Mouse (Mus musculus): ENCODE data around the gene Lce1g. TPM values are rescaled to one million over a fixed set of nuclear protein-coding genes. Genes with fewer than 3 reads are reported as not detected.

Gene Lce1g
- polyA plus RNA-seq (2016; fragmentation: Nextera tagmentation; extraction: Ambion mirVana) = not detected in 2 replicates

DNA sequence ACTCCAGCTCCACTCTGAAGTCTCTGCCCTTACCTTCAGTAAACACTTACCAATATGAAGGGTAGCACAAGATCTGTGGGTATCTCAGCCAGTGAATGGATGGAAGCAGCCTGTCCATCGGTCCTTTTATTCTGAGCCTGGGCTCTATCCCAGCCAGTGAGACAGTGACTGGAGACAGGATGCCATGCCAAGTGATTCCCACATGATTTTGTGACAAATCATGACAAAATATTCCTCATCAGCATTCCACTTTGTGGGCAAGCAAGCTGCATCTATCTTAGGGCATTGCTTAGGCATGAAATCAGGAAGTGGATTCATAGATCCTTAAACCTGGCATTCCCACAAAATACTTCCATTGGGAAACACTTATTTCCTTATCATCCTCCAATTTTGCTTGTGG lies at the start of gene Lce1g:
Gene Lce1g (minus strand): TSS at position 101 of the 400 bp plus-strand sequence.
- H3K9me3 ChIP-seq (replicated peaks) = no peaks in the 10 kb centered on the region
- H3K36me3 ChIP-seq = no peaks in the 10 kb centered on the region
- ATAC-seq (ENCODE audit: insufficient number of reproducible peaks, low FRiP score) = no peak
- H3K27me3 ChIP-seq (replicated peaks) = no peaks in the 10 kb centered on the region
- H3K4me1 ChIP-seq (replicated peaks) = no peaks in the 10 kb centered on the region
- H3K4me3 ChIP-seq = no peak within 1 kb of the TSS
- 70% methylated on average over 1 of the region's 1 CpGs for WGBS
- H3K27ac ChIP-seq (ENCODE audit: poor library complexity, severe bottlenecking) = no peak within 1 kb of the TSS
- H3K4me2 ChIP-seq = no peak within 1 kb of the TSS
- no peak within 1 kb of the TSS for H3K9ac ChIP-seq

DNA sequence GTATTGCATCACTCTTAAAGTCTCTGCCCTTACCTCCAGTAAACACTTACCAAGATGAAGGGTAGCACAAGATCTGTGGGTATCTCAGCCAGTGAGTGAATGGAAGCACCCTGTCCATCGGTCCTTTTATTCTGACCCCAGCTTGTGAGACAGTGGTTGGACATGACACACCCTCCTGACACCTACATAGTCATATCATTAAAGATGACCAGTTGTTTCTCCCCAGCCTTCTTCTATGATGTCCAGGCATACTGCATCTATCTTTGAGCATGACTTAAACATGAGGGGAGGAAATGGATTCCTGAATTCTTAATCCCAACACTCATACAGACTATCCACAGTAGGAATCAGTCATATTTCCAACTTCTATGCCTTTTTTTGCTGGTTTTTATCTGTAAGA lies 38.3 kb upstream of the Lce1g start, which contains the start of gene Lce1j:
Gene Lce1j (minus strand): TSS at position 101 of the 400 bp plus-strand sequence.
- H3K27ac ChIP-seq (ENCODE audit: poor library complexity, severe bottlenecking) = no peak within 1 kb of the TSS
- no peak within 1 kb of the TSS for H3K4me3 ChIP-seq
- H3K27me3 ChIP-seq (replicated peaks) = no peaks in the 10 kb centered on the region
- H3K9me3 ChIP-seq (replicated peaks) = no peaks in the 10 kb centered on the region
- no peaks in the 10 kb centered on the region for H3K4me1 ChIP-seq (replicated peaks)
- no peak for ATAC-seq (ENCODE audit: insufficient number of reproducible peaks, low FRiP score)
- WGBS = 79% methylated on average over 1 of the region's 1 CpGs
- no peak within 1 kb of the TSS for H3K9ac ChIP-seq
- H3K4me2 ChIP-seq = no peak within 1 kb of the TSS
- no peaks in the 10 kb centered on the region for H3K36me3 ChIP-seq

DNA sequence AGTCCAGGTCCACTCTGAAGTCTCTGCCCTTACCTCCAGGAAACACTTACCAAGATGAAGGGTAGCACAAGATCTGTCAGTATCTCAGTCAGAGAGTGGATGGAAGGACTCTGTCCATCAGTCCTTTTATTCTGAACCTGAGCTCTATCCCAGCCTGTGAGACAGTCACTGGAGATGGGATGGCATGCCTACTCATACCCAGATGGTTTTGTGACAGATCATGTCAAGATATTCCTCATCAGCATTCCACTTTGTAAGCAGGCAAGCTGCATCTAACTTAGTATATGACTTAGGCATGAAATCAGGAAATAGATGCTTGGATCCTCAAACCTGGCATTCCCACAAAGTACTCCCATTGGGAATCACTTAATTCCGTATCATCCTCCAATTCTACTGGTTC lies 26.7 kb upstream of the Lce1g start, which contains the start of gene Lce1i:
Gene Lce1i (minus strand): TSS at position 101 of the 400 bp plus-strand sequence.
- H3K4me2 ChIP-seq = no peak within 1 kb of the TSS
- no peaks in the 10 kb centered on the region for H3K9me3 ChIP-seq (replicated peaks)
- WGBS = 67% methylated on average over 1 of the region's 1 CpGs
- no peak within 1 kb of the TSS for H3K9ac ChIP-seq
- H3K36me3 ChIP-seq = no peaks in the 10 kb centered on the region
- H3K4me3 ChIP-seq = no peak within 1 kb of the TSS
- H3K27me3 ChIP-seq (replicated peaks) = no peaks in the 10 kb centered on the region
- no peak within 1 kb of the TSS for H3K27ac ChIP-seq (ENCODE audit: poor library complexity, severe bottlenecking)
- no peak for ATAC-seq (ENCODE audit: insufficient number of reproducible peaks, low FRiP score)
- H3K4me1 ChIP-seq (replicated peaks) = no peaks in the 10 kb centered on the region

DNA sequence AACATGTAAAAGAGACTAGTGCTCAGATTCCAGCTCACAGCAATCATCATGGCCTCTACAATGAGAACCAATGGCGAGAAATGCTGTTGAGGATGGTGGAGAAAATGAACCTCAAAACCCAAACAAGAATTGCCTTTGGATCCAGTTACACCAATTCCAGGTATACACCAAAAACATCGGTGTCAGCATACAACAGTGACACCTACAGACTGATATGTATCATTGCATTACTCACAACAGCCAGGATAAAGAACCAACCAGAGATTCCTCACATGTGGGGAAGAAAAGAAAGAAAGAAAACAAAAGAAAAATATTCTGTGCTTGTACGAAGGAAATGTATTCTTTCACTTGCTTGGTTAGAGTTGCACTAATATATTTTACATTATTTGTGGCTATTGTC lies 19.4 kb upstream of the Lce1g start:
- no peak overlapping the region for H3K9ac ChIP-seq
- no peaks in the 10 kb centered on the region for H3K27me3 ChIP-seq (replicated peaks)
- no peaks in the 10 kb centered on the region for H3K4me1 ChIP-seq (replicated peaks)
- no peak overlapping the region for H3K4me3 ChIP-seq
- no peaks in the 10 kb centered on the region for H3K36me3 ChIP-seq
- H3K27ac ChIP-seq (ENCODE audit: poor library complexity, severe bottlenecking) = no peak overlapping the region
- 16% methylated on average over 3 of the region's 3 CpGs for WGBS
- ATAC-seq (ENCODE audit: insufficient number of reproducible peaks, low FRiP score) = no peak
- no peaks in the 10 kb centered on the region for H3K9me3 ChIP-seq (replicated peaks)
- no peak overlapping the region for H3K4me2 ChIP-seq

DNA sequence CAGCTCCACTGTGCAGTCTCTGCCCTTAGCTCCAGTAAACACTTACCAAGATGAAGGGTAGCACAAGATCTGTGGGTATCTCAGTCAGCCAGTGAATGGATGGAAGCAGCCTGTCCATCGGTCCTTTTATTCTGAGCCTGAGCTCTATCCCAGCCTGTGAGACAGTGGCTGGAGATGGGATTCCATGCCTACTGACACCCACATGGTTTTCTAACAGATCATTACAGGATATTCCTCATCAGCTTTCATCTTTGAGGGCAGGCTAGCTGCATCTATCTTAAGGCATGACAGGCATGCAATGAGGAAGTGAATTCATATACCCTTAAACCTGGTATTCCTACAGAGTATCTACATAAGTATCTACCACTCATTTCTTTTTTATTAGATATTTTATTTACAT lies 12.8 kb upstream of the Lce1g start, which contains the start of gene Lce1h:
Gene Lce1h (minus strand): TSS at position 101 of the 400 bp plus-strand sequence.
- no peaks in the 10 kb centered on the region for H3K4me1 ChIP-seq (replicated peaks)
- WGBS = 88% methylated on average over 1 of the region's 1 CpGs
- H3K36me3 ChIP-seq = no peaks in the 10 kb centered on the region
- no peaks in the 10 kb centered on the region for H3K27me3 ChIP-seq (replicated peaks)
- H3K9me3 ChIP-seq (replicated peaks) = no peaks in the 10 kb centered on the region
- H3K4me2 ChIP-seq = no peak within 1 kb of the TSS
- H3K27ac ChIP-seq (ENCODE audit: poor library complexity, severe bottlenecking) = no peak within 1 kb of the TSS
- H3K4me3 ChIP-seq = no peak within 1 kb of the TSS
- no peak for ATAC-seq (ENCODE audit: insufficient number of reproducible peaks, low FRiP score)
- no peak within 1 kb of the TSS for H3K9ac ChIP-seq

DNA sequence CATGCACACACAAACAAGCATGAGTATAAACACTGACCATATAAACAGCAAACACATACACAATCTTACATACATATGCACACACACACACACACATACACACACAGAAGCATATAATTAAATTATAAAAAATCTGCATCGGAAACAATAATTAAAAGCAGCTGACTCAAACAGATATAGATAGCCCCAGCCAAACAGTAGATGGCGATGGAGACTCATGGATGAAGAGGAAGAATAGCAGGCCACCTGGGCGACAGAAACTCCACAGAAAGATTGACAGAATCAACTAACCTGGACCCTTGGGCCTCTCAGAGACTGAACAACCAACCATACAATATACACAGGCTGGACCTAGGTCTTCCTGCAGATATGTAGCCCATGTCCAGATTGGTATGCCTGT lies 1.1 kb upstream of the Lce1g start:
- no peaks in the 10 kb centered on the region for H3K27me3 ChIP-seq (replicated peaks)
- H3K4me3 ChIP-seq = no peak overlapping the region
- 46% methylated on average over 3 of the region's 3 CpGs for WGBS
- H3K27ac ChIP-seq (ENCODE audit: poor library complexity, severe bottlenecking) = no peak overlapping the region
- H3K9me3 ChIP-seq (replicated peaks) = no peaks in the 10 kb centered on the region
- no peak overlapping the region for H3K9ac ChIP-seq
- H3K4me1 ChIP-seq (replicated peaks) = no peaks in the 10 kb centered on the region
- ATAC-seq (ENCODE audit: insufficient number of reproducible peaks, low FRiP score) = no peak
- no peak overlapping the region for H3K4me2 ChIP-seq
- H3K36me3 ChIP-seq = no peaks in the 10 kb centered on the region

DNA sequence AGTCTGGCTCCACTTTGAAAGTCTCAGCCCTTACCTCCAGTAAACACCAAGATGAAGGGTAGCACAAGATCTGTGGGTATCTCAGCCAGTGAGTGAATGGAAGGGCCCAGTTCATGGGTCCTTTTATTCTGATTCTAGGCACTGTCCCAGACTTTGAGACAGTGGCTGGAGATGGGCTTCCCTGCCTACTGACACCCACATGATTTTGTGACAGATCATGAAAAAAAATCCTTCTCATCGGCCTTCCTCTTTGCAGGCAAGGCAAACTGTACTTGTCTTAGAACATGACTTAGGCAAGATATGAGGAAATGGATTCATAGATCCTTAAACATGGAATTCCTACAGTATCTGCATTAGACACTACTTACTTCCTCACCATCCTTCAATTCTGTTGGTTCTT lies 13.1 kb downstream of the Lce1g start, which contains the start of gene Gm38119:
Gene Gm38119 (minus strand): TSS at position 101 of the 400 bp plus-strand sequence.
- H3K27me3 ChIP-seq (replicated peaks) = 0 out of 2 replicates have a peak, but pooled peaks cover 2% of the 10 kb centered on the region
- WGBS = 61% methylated on average over 1 of the region's 1 CpGs
- H3K4me2 ChIP-seq = no peak within 1 kb of the TSS
- no peaks in the 10 kb centered on the region for H3K36me3 ChIP-seq
- no peak within 1 kb of the TSS for H3K9ac ChIP-seq
- ATAC-seq (ENCODE audit: insufficient number of reproducible peaks, low FRiP score) = no peak
- H3K9me3 ChIP-seq (replicated peaks) = no peaks in the 10 kb centered on the region
- H3K27ac ChIP-seq (ENCODE audit: poor library complexity, severe bottlenecking) = no peak within 1 kb of the TSS
- no peak within 1 kb of the TSS for H3K4me3 ChIP-seq
- no peaks in the 10 kb centered on the region for H3K4me1 ChIP-seq (replicated peaks)

DNA sequence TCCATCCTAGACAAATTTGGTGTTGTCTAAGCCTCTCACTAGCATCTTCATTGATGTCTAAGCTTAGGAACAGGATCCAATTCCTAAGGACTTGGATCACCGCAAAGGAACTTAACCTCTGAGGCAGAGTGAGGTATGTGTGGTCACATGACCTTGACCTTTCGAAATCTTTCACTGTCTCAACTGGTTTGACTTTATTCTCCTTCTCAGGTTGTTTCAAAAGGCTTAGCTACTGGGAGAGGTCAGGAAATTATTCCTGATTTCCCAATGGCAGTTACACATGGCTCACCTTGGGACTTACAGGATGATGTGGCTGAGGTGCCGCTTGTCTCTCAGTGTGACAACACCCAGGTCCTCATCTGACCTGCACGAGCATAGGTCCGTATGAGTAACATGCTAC lies 29.5 kb downstream of the Lce1g start:
- Histone ChIP-seq H3K9me3 (replicated peaks) (no peaks in the 10 kb centered on the region), H3K36me3 (no peaks in the 10 kb centered on the region), H3K27me3 (replicated peaks) (no peaks in the 10 kb centered on the region), H3K27ac (ENCODE audit: poor library complexity, severe bottlenecking) (no peak overlapping the region), H3K4me1 (replicated peaks) (no peaks in the 10 kb centered on the region), H3K9ac (no peak overlapping the region), H3K4me3 (no peak overlapping the region), H3K4me2 (no peak overlapping the region)
- no peak for ATAC-seq (ENCODE audit: insufficient number of reproducible peaks, low FRiP score)
- 79% methylated on average over 5 of the region's 5 CpGs for WGBS

DNA sequence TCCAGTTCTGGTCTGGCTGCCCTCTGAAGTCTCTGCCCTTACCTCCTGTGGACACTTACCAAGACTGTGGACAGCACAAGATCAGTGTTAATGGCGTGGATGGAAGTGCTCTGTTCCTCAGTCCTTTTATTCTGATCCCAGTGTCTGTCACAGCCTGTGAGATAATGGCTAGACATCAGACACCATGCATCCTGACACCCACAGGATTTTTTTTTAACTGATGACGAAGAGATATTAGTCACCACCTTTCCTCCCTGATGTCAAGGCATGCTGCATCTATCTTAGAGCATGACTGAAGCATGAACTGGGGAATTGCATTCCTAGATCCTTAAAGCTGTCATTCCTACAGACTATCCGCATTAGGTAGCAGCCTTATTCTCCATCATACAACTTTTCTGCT lies 31.9 kb downstream of the Lce1g start, which contains the start of gene Lce1f:
Gene Lce1f (minus strand): TSS at position 101 of the 400 bp plus-strand sequence.
- 69% methylated on average over 3 of the region's 3 CpGs for WGBS
- H3K4me3 ChIP-seq = no peak within 1 kb of the TSS
- no peaks in the 10 kb centered on the region for H3K27me3 ChIP-seq (replicated peaks)
- no peak within 1 kb of the TSS for H3K4me2 ChIP-seq
- H3K4me1 ChIP-seq (replicated peaks) = no peaks in the 10 kb centered on the region
- H3K9ac ChIP-seq = no peak within 1 kb of the TSS
- no peak within 1 kb of the TSS for H3K27ac ChIP-seq (ENCODE audit: poor library complexity, severe bottlenecking)
- H3K36me3 ChIP-seq = no peaks in the 10 kb centered on the region
- no peak for ATAC-seq (ENCODE audit: insufficient number of reproducible peaks, low FRiP score)
- H3K9me3 ChIP-seq (replicated peaks) = no peaks in the 10 kb centered on the region

DNA sequence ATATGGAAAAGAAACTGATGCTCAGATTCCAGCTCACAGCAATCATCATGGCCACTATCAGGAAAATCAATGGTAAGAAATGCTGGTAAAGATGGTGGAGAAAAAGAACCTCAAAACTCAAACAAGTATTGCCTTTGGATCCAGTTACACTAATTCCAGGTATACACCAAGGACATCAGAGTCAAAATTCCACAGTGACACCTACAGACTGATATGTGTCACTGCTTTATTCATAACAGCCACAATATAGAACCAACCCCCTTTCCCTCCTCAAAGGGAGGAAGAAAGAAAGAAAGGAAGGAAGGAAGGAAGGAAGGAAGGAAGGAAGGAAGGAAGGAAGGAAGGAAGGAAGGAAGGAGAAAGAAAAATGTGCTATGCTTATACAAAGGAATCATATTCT lies 37.0 kb downstream of the Lce1g start:
- Histone ChIP-seq H3K4me3 (no peak overlapping the region), H3K4me2 (no peak overlapping the region), H3K9me3 (replicated peaks) (no peaks in the 10 kb centered on the region), H3K36me3 (no peaks in the 10 kb centered on the region), H3K4me1 (replicated peaks) (no peaks in the 10 kb centered on the region), H3K9ac (no peak overlapping the region), H3K27me3 (replicated peaks) (no peaks in the 10 kb centered on the region), H3K27ac (ENCODE audit: poor library complexity, severe bottlenecking) (no peak overlapping the region)
- ATAC-seq (ENCODE audit: insufficient number of reproducible peaks, low FRiP score) = no peak

DNA sequence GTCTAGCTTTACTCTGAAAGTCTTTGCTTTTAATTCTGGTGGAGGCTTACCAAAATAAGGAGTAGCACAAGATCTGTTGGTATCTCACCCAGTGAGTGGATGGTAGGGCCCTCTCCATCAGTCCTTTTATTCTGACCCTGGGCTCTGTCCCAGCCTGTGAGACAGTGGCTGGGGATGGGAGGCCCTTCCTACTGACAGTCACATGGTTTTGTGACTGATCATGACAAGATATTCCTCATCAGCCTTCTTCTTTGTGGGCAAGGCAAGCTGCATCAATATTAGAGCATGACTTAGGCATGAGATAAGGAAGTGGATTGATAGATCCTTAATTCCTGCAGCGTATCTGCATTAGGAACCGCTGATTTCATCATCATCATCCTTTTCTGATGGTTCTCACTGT lies 43.2 kb downstream of the Lce1g start, which contains the start of gene Lce1e:
Gene Lce1e (minus strand): TSS at position 101 of the 400 bp plus-strand sequence.
- H3K27ac ChIP-seq (ENCODE audit: poor library complexity, severe bottlenecking) = no peak within 1 kb of the TSS
- no peaks in the 10 kb centered on the region for H3K36me3 ChIP-seq
- no peak within 1 kb of the TSS for H3K4me2 ChIP-seq
- no peaks in the 10 kb centered on the region for H3K27me3 ChIP-seq (replicated peaks)
- WGBS = 73% methylated on average over 2 of the region's 2 CpGs
- H3K4me3 ChIP-seq = no peak within 1 kb of the TSS
- no peaks in the 10 kb centered on the region for H3K9me3 ChIP-seq (replicated peaks)
- no peaks in the 10 kb centered on the region for H3K4me1 ChIP-seq (replicated peaks)
- no peak within 1 kb of the TSS for H3K9ac ChIP-seq
- no peak for ATAC-seq (ENCODE audit: insufficient number of reproducible peaks, low FRiP score)

Data from heart, embryonic 12.5 days (tissue).